Mouse (Mus musculus) embryo, embryonic 10.5 days (tissue): ENCODE measurements around the gene Tpx2.

ENCODE experiments used
- DNase-seq: peaks from one replicate; pipeline ENCODE4 v3.0.0-alpha.2; 2015; ENCODE audit warnings: low spot score

Gene Tpx2

GRCm38 (mm10) chr2:152847815-152848302 is at the start of gene Tpx2:
Tpx2 (plus strand) TSS chr2:152847964.
- DNase-seq: peak; percentile 100

- DNase-seq: no peak
Observed at GRCm38 (mm10) chr2:152799954-152800761, 47.6 kb upstream of the Tpx2 start.

- no peak for DNase-seq
Observed at GRCm38 (mm10) chr2:152800762-152801113, 47.0 kb upstream of the Tpx2 start.

- DNase-seq: no peak
Observed at GRCm38 (mm10) chr2:152802303-152802702, 45.5 kb upstream of the Tpx2 start.

- DNase-seq: no peak
Observed at GRCm38 (mm10) chr2:152803081-152803480, 44.7 kb upstream of the Tpx2 start.

- peak; percentile 38 for DNase-seq
Observed at GRCm38 (mm10) chr2:152804408-152805110, 43.2 kb upstream of the Tpx2 start.

GRCm38 (mm10) chr2:152805111-152805490 is 42.7 kb upstream of the Tpx2 start:
- no peak for DNase-seq

GRCm38 (mm10) chr2:152806037-152806436 is 41.7 kb upstream of the Tpx2 start:
- no peak for DNase-seq

- DNase-seq: no peak
Observed at GRCm38 (mm10) chr2:152808178-152808577, 39.6 kb upstream of the Tpx2 start.

GRCm38 (mm10) chr2:152810158-152810941 is 37.4 kb upstream of the Tpx2 start:
- DNase-seq: no peak

GRCm38 (mm10) chr2:152811336-152812165 is 36.2 kb upstream of the Tpx2 start:
- no peak for DNase-seq

- no peak for DNase-seq
Observed at GRCm38 (mm10) chr2:152813232-152813631, 34.5 kb upstream of the Tpx2 start.

- DNase-seq: no peak
Observed at GRCm38 (mm10) chr2:152814213-152814874, 33.4 kb upstream of the Tpx2 start.

- no peak for DNase-seq
Observed at GRCm38 (mm10) chr2:152815879-152816656, 31.7 kb upstream of the Tpx2 start.

GRCm38 (mm10) chr2:152816657-152817348 is 31.0 kb upstream of the Tpx2 start:
- DNase-seq: no peak

- no peak for DNase-seq
Observed at GRCm38 (mm10) chr2:152817596-152818291, 30.0 kb upstream of the Tpx2 start.

- no peak for DNase-seq
Observed at GRCm38 (mm10) chr2:152818679-152819078, 29.1 kb upstream of the Tpx2 start.

- DNase-seq: no peak
Observed at GRCm38 (mm10) chr2:152819097-152819624, 28.6 kb upstream of the Tpx2 start.

GRCm38 (mm10) chr2:152819926-152820325 is 27.8 kb upstream of the Tpx2 start:
- DNase-seq: no peak
